ENCODE assay signal across 9 mouse cellular contexts in the genomic region with DNA sequence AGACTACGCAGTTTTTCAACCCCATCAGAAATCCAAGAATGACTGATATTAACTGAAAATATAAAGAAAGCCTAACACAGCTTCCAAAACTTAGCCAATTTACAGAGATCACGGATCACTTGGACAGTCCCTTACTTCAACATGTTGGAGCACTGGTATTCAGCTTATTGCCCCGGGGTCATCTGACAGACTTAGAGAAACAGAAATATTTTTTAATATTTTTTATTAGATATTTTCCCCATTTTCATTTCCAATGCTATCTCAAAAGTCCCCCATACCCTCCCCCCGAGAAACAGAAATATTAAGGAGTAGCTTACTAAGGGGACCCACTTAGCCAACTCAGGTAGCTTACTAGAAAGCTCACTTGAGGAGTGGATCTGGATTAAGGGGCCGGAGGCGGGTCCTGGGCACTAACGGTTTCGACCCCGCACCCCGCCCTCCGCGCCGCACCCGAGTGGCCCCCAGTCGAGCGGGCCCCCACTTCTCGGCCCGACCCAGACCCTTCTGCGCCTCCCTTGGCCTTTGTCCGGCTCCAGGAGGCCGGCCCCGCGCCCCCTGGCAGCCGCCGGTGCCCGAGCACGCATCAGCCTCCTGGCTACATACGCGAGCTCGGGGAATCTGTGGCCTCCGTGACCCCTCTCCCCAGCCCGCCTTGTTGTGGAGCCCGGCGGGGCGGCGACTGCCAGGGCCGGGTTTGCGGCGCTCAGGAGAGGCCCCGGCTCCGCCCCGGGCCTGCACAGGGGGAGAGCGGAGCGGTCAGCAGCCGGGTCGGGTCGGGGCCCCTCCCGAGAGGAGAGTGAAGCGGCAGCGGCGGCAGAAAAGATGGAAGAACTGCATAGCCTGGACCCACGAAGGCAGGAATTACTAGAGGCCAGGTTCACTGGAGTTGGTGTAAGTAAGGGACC. TPM values are rescaled to one million over a fixed set of nuclear protein-coding genes. Genes with fewer than 3 reads are reported as not detected.
DNase-seq lines count a peak whose midpoint lies in the region; ATAC-seq and TF ChIP-seq lines count a peak whose summit lies in the region.
"Not testable (repeated sequence)": the region's sequence is repeated elsewhere in the genome, so short reads cannot be mapped to it uniquely, and the experiment has no call there.
"Had no signal": no experiment of that assay in that cellular context is flagged by ENCODE, and none has a peak within 500 bp of the region (broad histone marks: within the 10 kb centered on the region; RNA-seq: fewer than 3 reads in every experiment).

No protein-coding gene starts in this region.

- not testable (repeated sequence) for TF ChIP-seq CTCF in E14TG2a.4 (conservative IDR thresholded peaks at IDR 0.05; ENCODE audit: low read length)
- 0 out of 2 replicates have a peak, but pooled peaks have one; percentile 14 for TF ChIP-seq CTCF in intestine, postnatal 0 days (IDR thresholded peaks at IDR 0.05; ENCODE audit: low read depth)

- H3K9me3 ChIP-seq in E14TG2a.4 (ENCODE audit: low read length), result peaks cover 10% of the 10 kb centered on the region
- not testable (repeated sequence) for H3K9me3 ChIP-seq in erythroblast, embryonic 14.5 days (ENCODE audit: control insufficient read depth, low read length); heart, embryonic 13.5 days; intestine, postnatal 0 days (ENCODE audit: control insufficient read depth); limb, embryonic 15.5 days

- H3K4me2 ChIP-seq in heart, embryonic 13.5 days, result peak overlapping the region; percentile 89
- peak overlapping the region; percentile 82 for H3K4me2 ChIP-seq in intestine, postnatal 0 days (replicated peaks; ENCODE audit: low read depth)
- peak overlapping the region; percentile 81 for H3K4me2 ChIP-seq in limb, embryonic 15.5 days

- H3K36me3 ChIP-seq in E14TG2a.4 (ENCODE audit: insufficient read depth, low read length); erythroblast, embryonic 14.5 days (ENCODE audit: control insufficient read depth); heart, embryonic 13.5 days; intestine, postnatal 0 days (ENCODE audit: control insufficient read depth, insufficient read depth); limb, embryonic 15.5 days: not testable (repeated sequence)

- WGBS in heart, embryonic 13.5 days, result 5% methylated on average over 52 of the region's 52 CpGs
- 11% methylated on average over 52 of the region's 52 CpGs for WGBS in intestine, postnatal 0 days
- WGBS in limb, embryonic 15.5 days, result 7% methylated on average over 52 of the region's 52 CpGs

- not testable (repeated sequence) for H3K27me3 ChIP-seq in E14TG2a.4 (ENCODE audit: insufficient read depth, low read length); erythroblast, embryonic 14.5 days (ENCODE audit: control insufficient read depth); heart, embryonic 13.5 days (replicated peaks); intestine, postnatal 0 days (replicated peaks; ENCODE audit: control insufficient read depth, insufficient read depth, low read length); limb, embryonic 15.5 days

- H3K27ac ChIP-seq in heart, embryonic 13.5 days (replicated peaks), result peak overlapping the region; percentile 84
- 0 out of 2 replicates have a peak overlapping the region, but pooled peaks have one; percentile 10 for H3K27ac ChIP-seq in intestine, postnatal 0 days (ENCODE audit: low read depth, low read length)
- peak overlapping the region; percentile 79 for H3K27ac ChIP-seq in limb, embryonic 15.5 days

- ATAC-seq in heart, embryonic 13.5 days (ENCODE audit: extremely low read depth, insufficient number of reproducible peaks, low FRiP score, low TSS enrichment), result peak; percentile 83
- peak; percentile 81 for ATAC-seq in intestine, postnatal 0 days
- ATAC-seq in limb, embryonic 15.5 days (ENCODE audit: insufficient number of reproducible peaks, low FRiP score, low TSS enrichment, low read depth), result peak; percentile 87

- H3K4me3 ChIP-seq in E14TG2a.4 (replicated peaks; ENCODE audit: low read length), result peak overlapping the region; percentile 77
- peak overlapping the region; percentile 47 for H3K4me3 ChIP-seq in erythroblast, embryonic 14.5 days (replicated peaks)
- peak overlapping the region; percentile 62 for H3K4me3 ChIP-seq in heart, embryonic 13.5 days
- H3K4me3 ChIP-seq in intestine, postnatal 0 days (ENCODE audit: low read depth, low read length), result peak overlapping the region; percentile 49
- peak overlapping the region; percentile 51 for H3K4me3 ChIP-seq in limb, embryonic 15.5 days

- peak overlapping the region; percentile 93 for H3K9ac ChIP-seq in heart, embryonic 13.5 days
- peak overlapping the region; percentile 81 for H3K9ac ChIP-seq in intestine, postnatal 0 days (ENCODE audit: low read depth, low read length)
- peak overlapping the region; percentile 63 for H3K9ac ChIP-seq in limb, embryonic 15.5 days

- peak; percentile 13 to 44 for DNase-seq in cerebellum, adult 18-20 months
- peak; percentile 37 for DNase-seq in mesoderm, embryonic 11.5 days (ENCODE audit: low read depth, low spot score)
- DNase-seq in right cerebral cortex, postnatal 14 days, result peak; percentile 11

- peaks cover 28% of the 10 kb centered on the region for H3K4me1 ChIP-seq in E14TG2a.4 (replicated peaks; ENCODE audit: low read depth, low read length)
- not testable (repeated sequence) for H3K4me1 ChIP-seq in erythroblast, embryonic 14.5 days (ENCODE audit: control insufficient read depth); heart, embryonic 13.5 days; intestine, postnatal 0 days (replicated peaks; ENCODE audit: control insufficient read depth, insufficient read depth, low read length); limb, embryonic 15.5 days

RNA-seq across cellular contexts. Expression of gene Zfp982, which starts 49.3 kb away (rescaled TPM):
- polyA plus RNA-seq in erythroblast, embryonic 14.5 days (2012), result not detected in 2 replicates
- 5.4 and 5.5 TPM in 2 replicates for polyA plus RNA-seq in heart, embryonic 13.5 days (2015; fragmentation: Nextera tagmentation; extraction: Ambion mirVana)
- 1.7 and 2.0 TPM in 2 replicates for polyA plus RNA-seq in intestine, postnatal 0 days (2015; fragmentation: Nextera tagmentation; extraction: Ambion mirVana)
- 5.6 TPM in 2 replicates for polyA plus RNA-seq in limb, embryonic 15.5 days (2015; fragmentation: Nextera tagmentation; extraction: Ambion mirVana)
- polyA plus RNA-seq: spleen, adult 2 months had no signal

Comparison
In these comparisons a context has a peak if more than half of its experiments do, and no peak if none do; other contexts are left out.
1. Peak in every context shown above with its lines: DNase-seq, ATAC-seq, H3K4me3 ChIP-seq and H3K27ac ChIP-seq.
2. H3K27ac ChIP-seq: peak in every context shown above with its lines; median percentile 84 in heart, embryonic 13.5 days; 79 in limb, embryonic 15.5 days; 10 in intestine, postnatal 0 days.